ENCODE assay signal across 9 mouse cellular contexts in genomic region chr7:36133026-36133425, GRCm38 (mm10).
"Had no signal": no experiment of that assay in that cellular context is flagged by ENCODE, and none has a peak within 500 bp of the region (broad histone marks: within the 10 kb centered on the region; RNA-seq: fewer than 3 reads in every experiment).

No protein-coding gene starts in this region.

- H3K9me3 ChIP-seq: limb, embryonic 10.5 days; liver, embryonic 15.5 days had no signal

- H3K36me3 ChIP-seq: limb, embryonic 10.5 days; liver, embryonic 15.5 days had no signal

- DNase-seq: lung, adult 2 months; thymus, postnatal 4 days had no signal

- H3K27ac ChIP-seq: left cerebral cortex, adult 2 months; liver, embryonic 15.5 days; macrophage had no signal

- H3K27me3 ChIP-seq: liver, embryonic 15.5 days; megakaryocyte, embryonic 14.5 days had no signal

- H3K4me2 ChIP-seq: liver, embryonic 11.5 days; liver, embryonic 15.5 days; midbrain, embryonic 11.5 days had no signal

- H3K4me1 ChIP-seq: liver, embryonic 15.5 days; megakaryocyte, embryonic 14.5 days had no signal

- H3K9ac ChIP-seq: liver, embryonic 15.5 days had no signal

- H3K4me3 ChIP-seq: left cerebral cortex, adult 2 months; limb, embryonic 10.5 days; liver, embryonic 15.5 days; megakaryocyte, embryonic 14.5 days had no signal
